Mouse (Mus musculus): Measurements from ENCODE around the gene Nova1. TPM values are rescaled to one million over a fixed set of nuclear protein-coding genes. Genes with fewer than 3 reads are reported as not detected.

The Nova1 gene
- total RNA-seq (2021), result 10 to 100 TPM; 24.5 to 26.9 TPM

GRCm38 (mm10) chr12:46818856-46819347, at the start of gene Nova1:
Nova1 (minus strand) TSS chr12:46818929.
- peak; percentile 75 to 80 for DNase-seq

DNA sequence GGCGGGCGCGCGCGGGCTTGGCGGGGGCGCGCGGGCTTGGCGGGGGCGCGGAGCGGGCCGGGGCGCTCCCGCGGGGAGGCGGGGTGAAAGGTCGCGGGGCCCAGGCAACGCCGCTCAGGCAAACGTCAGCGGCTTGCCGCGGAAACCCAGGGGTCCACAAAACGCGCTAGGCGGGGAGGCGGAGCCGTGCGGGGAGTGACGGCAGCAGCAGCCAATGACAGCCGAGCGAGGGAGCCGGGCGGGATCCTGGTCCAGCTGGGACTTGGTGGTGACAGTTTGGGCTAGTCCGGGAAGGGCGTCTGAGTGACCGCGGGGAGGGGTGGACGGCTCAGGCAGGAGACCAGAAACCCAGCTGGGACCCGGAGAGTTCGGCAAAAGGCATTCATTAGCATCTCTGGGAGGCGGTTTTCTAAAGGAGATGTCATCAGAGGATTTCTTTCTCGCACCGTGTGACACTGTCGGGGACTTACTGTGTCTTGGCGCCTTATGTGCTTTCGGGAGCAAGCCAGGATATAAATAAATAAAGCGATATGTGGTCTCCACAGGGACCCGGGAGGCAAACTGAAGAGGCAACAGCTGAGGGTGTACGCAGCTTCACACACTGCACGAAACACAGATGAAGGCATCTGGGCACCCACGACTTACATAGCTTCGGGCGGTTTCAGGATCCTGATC, 756 bp upstream of the Nova1 start:
- peak; percentile 99 for DNase-seq

GRCm38 (mm10) chr12:46818021-46818855, 491 bp downstream of the Nova1 start:
- peak; percentile 64 to 65 for DNase-seq

DNA sequence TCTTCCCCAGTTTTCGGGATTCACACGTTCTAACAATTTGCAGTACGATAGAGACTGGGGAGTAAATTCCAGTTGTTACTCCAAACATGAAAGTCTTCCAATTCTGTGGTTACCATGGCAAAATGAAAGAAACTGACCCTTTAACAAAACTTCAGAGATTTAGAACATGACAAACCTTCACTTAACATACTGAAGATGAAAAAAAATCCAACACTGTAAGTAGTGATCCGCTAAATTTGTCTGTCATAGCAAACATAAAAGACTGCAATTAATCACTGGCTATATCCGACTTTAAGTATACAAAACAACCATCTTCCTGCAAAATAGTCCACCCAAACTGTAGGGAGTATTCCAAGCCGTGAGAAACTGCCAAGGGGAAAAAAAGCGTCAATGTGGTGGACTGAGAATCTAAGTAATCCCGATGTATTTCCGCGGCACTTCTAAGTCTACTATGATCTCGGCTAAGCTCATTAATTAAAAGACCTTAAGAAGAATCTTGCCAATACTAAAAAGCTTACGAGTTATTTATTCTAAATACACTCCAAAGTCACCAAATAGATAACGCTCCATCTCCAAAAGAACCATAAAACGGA, 1.4 kb downstream of the Nova1 start:
- DNase-seq, result no peak

DNA sequence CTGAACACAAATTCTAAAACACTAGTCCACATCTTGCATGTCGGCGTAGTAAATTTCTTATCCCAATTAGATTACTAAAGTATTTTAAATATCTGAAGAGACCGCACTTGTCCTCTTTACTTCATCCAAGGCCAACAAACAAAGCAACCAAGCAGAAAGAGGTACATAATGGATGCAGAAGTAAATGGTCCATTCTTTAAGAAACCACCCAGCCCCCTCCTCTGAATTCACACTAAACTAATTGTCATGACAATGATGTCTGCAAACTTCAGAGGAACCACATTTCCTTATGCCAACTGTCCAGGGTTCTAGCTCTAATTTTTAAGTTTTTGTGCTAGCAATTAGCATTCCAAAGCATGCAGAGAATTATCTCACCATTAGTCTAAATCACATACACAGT, 2.4 kb downstream of the Nova1 start:
- DNase-seq, result no peak

DNA sequence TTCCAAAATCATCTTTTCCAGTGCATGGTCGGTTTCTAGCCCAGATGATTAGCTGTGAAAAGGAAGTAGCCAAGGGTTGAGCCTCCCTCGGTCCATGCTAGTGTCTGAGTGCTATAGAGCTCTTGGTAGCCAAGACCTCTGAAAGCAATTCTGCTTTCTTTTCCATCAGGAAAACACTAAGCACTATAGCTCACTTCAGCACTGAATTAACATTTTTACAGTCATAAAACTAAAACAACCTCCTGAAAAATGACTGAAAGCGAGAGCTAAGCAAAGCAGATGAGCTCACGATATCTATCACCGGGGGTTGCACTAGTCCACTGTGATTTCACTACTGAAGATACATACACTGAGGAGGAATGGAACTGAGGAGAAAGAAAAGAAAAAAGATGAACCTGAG, 3.0 kb downstream of the Nova1 start:
- DNase-seq, result no peak

GRCm38 (mm10) chr12:46814820-46815219, 3.9 kb downstream of the Nova1 start:
- no peak for DNase-seq

GRCm38 (mm10) chr12:46801311-46801710, 17.4 kb downstream of the Nova1 start:
- no peak for DNase-seq

GRCm38 (mm10) chr12:46782301-46783280, 36.1 kb downstream of the Nova1 start:
- DNase-seq, result no peak

GRCm38 (mm10) chr12:46781481-46781880, 37.2 kb downstream of the Nova1 start:
- no peak for DNase-seq

- DNase-seq, result no peak
These were observed 37.7 kb downstream of the Nova1 start for GRCm38 (mm10) chr12:46780983-46781382.

GRCm38 (mm10) chr12:46759450-46759849, 59.3 kb downstream of the Nova1 start:
- no peak for DNase-seq

- DNase-seq, result no peak
These were observed 64.3 kb downstream of the Nova1 start for GRCm38 (mm10) chr12:46754325-46754848.

DNA sequence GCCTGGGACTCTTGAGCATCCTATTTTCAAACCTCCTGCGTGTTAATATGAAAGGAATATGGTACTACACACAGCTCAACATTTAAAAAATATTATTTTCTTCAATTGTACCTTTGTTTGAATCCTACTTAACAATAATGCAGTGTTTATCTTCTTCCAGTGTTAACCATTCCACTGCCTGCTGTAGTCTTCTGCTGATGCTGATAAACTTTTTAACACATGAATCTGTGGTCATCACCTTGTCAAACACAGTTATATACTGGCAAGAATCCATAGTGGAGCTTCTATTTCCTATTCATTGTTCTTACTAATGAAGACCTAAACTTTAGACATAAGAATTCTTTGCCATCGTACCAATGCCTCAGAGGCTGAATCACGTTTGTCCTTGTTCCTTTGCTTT, 65.6 kb downstream of the Nova1 start:
- no peak for DNase-seq

- no peak for DNase-seq
These were observed 85.5 kb downstream of the Nova1 start for GRCm38 (mm10) chr12:46733261-46733660.

DNA sequence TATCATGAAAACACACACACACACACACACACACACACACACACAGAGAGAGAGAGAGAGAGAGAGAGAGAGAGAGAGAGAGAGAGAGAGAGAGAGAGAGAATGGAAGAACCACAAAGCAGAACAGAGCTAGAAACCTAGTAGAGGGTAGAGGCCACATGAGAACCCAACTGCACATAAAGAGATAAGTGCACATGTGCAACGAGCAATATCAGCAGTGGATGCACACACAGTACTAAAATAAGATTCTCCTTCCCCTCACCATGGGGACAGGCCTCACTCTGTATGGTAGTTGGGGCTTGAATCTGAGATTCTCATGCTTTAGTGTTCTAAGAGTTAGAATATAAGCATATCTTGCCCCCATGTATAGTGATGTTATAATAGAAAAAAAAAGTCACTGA, 86.8 kb downstream of the Nova1 start:
- no peak for DNase-seq

DNA sequence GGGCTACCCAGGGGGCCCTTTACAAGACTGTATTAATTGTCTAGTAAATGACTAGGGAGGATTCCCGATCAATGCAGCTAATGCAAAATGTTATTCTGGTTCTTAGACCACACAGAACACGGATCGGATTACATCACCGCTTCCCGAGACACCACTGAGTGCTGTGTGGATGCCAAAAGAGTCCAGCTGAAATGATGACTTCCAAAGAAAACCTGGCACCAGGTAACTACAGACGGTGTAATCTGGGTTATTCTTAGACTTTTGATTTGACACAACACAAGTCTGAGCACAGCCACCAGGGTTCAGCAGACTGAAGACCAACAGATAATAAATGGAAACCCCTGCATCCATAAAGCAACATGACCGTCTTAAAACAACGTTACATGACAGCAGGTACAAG, 96.8 kb downstream of the Nova1 start:
- DNase-seq, result no peak

DNA sequence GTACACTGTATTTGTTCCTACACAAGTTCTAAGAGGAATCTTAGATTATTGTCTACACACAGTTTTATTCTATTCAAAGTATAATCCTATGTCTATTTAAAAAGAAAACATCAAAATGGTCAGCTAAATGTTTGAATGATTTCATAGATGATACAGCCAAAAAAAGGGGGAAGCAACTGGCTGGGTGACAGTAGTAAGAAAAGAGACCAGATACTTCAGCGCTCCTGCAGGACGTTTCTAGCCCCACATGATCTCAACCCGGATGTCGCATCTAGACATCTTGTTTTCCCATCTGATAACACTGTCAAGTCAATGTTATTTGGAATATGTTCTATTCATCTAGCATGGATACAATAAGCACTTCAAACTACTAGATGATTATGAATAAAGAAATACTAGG, 99.7 kb downstream of the Nova1 start:
- no peak for DNase-seq

- no peak for DNase-seq
These were observed 108.6 kb downstream of the Nova1 start for GRCm38 (mm10) chr12:46710094-46710493.

GRCm38 (mm10) chr12:46709475-46709874, 109.3 kb downstream of the Nova1 start:
- DNase-seq, result no peak

DNA sequence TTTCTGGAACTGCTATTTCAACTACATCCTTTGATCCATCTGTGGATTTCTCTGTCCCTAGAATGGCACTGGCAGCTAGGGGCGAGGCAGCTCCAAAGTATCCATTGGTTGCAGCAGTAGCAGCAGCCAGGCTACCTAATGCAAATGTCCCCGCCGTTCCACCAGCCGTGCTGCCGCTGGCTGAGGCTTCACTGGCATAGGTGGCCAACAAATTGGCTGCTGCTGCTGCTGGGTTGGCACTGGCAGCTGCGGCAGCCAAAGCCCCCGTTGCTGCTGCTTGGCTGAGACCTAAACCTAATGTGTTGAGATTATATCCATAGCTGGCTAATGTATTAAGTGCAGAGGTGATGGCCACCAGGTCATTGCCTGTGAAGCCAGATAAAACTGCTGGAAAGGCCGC, 118.5 kb downstream of the Nova1 start:
- no peak for DNase-seq

DNA sequence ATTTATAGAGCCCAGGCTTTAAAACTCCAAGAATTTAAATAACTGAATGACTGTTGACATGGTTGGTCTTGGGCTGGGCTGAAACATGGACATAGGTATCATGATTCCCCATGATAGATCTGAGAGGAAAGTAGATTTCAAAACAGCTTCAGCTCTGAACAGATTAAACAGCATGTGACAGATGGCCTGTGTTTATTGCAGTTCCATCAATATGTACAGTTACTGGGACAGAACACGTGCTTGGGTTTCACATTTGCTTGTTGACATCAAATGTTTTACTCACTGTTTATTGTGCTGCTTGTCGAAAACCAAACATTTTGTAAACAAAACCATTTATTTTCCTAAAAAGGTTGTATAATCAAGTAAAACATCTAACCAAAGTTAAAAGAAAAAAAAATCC, 142.4 kb downstream of the Nova1 start:
- no peak for DNase-seq

All from layer of hippocampus, postnatal 36 days (tissue).